Mouse (Mus musculus) lung, adult 18-20 months (tissue): ENCODE data around the gene Tbata.

Source experiments
- DNase-seq, 2 experiments: peaks; one replicate each; pipeline ENCODE4 v3.0.0; 2022; ENCODE audit warnings: mixed read lengths in 2 of 2

Tbata gene

DNA sequence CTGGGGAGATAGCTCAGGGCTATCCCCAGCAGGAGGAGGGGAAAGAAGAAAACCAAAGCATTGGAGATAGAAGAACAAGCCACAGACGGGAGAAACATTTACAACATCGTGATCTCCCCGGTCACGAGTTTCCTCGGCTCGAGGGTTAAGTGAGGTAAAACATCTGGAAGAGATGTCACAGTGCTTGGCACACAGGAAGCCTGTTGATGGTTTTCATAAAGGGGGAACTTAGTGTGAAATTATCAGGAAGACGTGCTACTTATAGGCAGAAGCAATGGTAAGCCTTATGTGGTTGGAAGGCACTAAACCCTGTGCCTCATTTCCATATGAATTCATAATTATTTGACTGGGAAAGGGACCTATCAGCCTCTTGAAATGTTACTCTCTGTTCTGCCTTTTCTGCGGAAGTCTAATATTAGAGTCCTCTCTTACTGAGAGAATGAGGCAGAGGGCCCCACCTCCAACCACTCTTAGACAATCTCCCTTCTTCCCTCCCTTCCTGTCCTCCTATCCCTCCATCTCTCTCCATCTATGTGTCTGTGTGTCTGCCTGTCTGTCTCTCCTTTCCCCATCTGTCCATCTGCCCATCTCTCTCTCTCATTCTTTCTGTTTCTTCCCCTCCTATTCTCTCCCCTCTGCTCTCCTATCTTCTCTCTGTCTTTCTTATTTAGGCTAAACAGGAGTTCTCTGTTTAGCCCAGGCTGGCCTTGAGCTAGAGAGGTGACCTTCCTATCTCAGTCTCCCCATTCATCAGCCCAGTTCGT, 4.2 kb upstream of the Tbata start:
- peak in 1 of 2 experiments; percentile 14 for DNase-seq

DNA sequence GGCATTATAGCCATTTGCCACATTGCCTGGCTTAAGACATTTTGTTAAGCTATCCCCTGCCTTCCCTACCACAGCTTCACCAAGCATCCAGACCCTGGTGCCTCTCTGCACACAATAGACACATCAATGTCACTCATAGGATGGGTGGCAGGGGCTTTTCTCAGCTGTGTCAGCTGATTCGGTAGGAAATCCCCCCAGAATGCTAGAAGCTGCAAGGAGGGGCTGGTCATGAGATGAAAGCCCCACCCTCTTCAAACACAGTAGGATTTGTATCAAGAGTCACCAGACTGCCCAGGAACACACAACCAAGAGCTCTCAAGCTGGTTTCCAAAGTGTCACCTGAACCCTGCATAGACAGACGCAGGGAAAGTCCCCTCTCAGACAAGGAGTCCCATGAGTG, 3.4 kb upstream of the Tbata start:
- peak in 1 of 2 experiments; percentile 4 for DNase-seq

DNA sequence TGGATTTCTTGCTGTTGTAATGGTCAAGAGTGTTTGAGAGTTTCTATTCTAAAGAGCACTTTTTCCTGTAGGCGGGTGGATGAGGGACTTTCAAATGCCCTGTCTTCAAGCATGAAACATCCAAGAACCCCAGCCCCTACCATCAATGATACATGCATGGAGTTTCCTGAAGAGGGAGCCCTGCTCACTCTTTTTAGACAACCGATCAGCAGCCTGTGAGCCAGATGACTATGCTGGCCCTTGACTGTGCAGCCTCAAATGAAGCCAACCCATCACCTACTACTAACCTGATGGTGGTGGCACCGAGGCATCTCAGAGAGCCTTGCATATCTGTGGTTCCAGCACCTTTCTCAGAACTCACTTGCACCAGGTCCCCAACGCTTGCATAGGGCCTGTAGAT, 742 bp downstream of the Tbata start:
- DNase-seq = no peak

DNA sequence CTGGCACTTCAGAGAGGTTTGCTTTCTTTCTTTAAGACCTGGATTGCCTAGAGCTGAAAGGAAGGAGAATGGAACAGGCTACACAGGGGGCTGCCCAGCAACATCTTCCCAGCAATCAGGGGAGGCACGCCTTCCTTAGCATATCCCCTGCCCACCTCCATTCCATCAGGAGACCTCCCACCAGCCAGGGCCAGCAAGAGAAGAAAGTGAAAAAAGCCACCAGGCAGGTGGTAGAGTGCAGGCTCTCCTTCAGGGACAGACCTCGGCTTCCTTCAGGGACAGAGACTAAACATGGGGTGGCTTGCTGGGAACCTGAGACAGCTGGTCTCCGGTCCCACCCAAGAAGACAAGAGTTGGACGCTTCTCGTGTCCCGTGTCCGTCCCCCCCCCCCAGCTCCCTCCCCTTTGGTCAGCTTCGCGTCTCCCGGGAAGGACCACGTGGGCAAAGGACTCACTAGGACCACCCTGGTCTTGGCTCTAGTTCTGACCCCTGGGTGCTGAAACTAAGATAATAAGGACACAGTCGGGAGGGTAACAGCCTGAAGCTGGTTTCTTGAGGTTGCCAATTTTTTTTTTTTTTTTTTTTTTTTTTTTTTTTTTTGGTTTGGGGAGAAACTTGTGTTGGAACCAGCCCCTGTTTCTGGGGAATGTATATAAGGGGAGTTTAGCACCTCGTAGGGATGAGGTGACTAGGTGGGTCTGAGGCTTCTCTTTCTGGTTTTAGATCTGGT, 3.1 kb downstream of the Tbata start:
- DNase-seq = no peak

DNA sequence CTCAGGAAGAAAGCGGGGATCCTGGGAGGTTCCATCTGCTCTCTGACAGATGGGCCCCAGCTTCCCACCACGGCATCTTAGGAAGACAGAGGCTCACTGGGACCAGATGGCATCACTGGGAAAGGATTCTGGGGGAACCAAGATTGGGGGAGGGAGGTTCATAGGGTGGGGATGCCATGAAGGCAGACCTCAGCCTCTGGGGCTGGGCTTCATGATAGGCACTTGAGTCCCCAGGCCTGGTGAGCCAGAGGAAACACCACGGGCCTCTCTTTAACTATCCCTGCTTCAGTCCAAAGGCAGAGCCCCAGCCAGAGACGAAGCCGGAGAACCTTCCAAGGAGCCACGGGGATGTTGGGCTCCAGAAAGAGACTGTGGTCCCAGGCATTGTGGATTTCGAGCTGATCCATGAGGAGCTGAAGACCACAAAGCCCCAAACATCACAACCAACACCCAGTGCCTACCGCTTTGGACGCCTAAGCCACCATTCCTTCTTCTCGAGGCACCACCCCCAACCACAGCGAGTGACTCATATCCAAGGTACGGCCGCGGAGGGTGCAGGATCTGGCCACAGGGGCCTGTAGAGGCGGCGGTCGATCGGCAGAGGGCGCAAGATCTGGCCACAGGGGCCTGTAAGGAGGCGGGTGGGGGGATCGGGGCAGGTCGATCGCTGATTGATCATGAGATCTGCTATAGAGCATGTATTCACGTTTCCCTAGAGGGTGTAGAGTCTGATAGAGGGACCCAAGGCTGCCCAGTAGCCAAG, 3.9 kb downstream of the Tbata start:
- no peak for DNase-seq

DNA sequence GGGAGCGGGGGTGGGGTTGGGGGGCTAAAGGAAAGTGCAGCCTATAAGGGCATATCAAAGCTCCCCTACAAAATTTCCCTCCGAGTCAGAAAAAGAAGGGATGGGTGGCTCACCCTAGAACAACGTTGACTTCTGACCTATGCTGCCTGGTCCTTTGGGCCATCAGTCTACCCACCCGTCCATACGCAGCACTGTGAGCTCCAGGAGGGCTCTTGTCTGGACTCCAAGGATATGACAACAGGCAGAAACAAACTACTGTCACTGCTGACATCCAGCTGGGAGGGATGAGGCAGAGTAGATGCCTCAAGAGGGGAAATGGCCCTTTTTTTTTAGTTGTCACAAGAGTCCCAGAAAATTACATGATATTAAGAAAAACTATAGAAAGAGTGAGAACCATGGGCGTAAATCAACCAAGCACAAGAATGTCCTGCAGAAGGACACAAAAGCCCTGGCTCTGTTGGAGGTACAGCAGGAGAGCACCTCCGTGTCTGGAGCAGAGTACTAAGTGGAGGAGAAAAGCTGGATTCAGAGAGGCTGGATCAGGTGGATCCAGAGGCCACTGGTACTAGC, 4.6 kb downstream of the Tbata start:
- no peak for DNase-seq

DNA sequence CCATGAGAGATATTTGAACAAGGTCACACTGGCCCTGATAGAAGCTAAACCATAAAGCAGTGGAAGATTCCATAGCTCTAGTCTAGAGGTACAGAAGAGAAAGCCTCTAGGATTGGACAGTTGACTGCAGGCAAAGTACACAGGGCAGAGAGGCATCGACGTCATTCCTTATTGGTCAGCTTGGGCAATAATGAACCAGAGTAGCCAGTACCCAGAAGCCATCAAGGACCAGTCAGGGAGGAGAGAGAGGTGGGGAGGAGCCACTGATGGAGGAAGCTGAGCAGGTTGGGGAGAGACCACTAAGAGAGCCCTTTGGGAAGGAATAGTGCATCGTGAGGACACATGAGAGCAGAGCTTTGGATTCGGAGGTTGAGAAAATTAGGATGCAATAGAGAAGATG, 6.0 kb downstream of the Tbata start:
- no peak for DNase-seq

DNA sequence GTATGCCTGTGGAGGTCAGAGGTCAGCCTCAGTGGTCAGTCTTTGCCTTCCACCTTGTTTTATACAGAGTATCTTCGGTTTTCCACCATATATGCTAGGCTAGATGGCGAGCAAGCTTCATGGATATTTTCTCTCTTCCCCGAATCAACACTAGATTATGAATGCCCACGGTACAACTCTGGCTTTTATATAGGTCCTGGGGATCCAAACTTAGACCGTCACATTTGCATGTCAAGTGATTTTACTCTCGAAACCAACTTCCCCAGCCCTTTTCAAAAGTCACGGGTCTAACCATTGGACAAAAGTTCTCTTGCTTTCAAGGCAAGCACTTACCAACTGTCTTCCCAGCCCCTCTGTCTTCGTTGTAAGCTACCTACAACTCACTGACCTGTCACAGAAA, 6.9 kb downstream of the Tbata start:
- DNase-seq = no peak

DNA sequence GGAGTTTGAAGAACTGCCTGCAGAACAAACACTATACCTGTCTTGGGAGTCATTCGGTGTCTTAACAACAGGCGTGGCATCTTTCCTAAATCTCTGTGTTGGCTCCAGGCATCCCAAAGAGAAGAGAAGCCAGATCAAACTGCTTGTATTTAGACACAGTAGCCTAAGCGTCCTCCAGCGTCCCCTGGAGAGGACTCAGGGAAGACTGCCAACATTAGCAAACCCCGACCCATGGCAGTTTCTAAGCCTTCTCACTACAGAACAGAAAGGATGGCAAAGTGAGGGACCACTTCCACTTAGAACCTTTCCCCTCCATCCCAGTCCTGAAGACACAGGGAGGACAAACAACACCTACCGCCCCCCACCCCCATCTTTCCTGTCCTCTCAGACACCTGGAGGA, 8.2 kb downstream of the Tbata start:
- DNase-seq = no peak

DNA sequence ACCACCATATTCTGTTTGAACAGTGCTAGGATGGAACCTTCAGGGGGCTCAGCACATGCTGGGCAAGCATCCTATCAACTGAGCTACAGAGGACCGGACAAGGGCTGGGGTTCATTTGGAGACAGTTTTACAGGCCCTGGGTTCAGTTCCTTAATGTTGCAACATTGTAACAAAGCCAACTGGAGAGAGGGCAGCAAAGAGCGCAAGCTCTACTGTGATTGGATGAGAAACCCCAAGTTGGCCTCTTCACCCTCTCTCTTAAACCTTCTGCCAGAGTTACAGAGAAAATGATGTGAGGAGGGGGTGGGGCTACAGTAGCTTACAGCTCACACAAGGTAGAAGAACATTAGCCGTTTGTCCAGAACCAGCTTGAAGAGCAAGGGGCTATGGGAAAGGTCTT, 15.2 kb downstream of the Tbata start:
- DNase-seq = no peak

DNA sequence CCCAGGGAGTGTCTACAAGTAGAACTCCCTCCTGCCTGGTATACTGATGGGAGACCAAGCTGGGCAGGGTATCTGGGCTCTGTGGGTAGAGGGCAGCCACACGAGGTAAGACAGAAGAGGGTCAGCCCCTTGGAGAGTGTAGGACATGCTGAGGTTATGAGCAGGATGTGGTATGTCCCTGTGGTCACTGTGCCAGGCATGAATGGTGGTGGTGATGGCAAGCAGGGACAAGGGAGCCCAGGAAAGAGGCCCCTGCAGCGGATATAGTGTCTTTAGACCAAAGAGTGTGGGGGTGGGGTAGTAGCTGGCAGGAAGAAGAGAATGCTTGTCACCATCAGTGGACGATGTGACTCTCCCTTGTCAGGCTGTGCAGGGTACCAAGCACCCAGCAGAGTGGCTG, 16.3 kb downstream of the Tbata start:
- DNase-seq = no peak

DNA sequence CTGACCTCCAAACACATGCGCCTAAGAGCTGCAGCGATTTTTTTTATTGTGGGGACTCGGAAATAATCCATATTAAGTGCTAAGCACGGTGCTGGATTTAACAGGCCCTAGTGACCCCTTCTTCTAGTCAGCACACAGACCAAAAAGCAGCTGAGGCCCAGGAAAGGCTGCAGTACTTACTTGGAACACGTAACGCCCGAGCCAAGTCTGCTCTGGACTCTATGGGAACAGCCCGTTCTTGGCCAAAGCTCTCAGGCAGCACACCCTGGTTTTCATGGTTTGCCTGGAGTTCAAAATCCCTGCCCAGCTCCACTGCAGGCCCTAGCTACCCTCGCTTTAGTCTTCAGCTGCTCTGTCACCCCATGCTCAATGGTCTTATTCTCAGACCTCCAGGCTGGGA, 22.9 kb downstream of the Tbata start:
- DNase-seq = no peak

DNA sequence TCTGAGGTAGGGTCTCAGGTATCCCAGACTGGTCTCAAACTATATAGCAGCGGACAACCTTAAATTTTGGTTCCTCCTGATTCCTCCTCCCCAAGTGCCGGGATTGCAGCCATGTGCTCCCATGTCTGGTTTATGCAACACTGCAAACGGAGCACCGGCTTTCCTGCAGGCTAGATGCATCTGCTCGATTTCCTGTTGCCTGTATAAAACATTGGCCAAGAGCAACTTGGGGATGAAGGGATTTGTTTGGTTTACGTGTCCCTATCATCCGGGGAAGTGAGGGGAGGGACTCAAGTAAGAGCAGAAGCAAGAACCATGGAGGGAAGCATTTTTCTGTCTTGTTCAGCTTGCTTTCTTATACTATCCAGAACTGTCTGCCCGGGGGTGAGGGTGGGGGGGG, 23.5 kb downstream of the Tbata start:
- DNase-seq = no peak

DNA sequence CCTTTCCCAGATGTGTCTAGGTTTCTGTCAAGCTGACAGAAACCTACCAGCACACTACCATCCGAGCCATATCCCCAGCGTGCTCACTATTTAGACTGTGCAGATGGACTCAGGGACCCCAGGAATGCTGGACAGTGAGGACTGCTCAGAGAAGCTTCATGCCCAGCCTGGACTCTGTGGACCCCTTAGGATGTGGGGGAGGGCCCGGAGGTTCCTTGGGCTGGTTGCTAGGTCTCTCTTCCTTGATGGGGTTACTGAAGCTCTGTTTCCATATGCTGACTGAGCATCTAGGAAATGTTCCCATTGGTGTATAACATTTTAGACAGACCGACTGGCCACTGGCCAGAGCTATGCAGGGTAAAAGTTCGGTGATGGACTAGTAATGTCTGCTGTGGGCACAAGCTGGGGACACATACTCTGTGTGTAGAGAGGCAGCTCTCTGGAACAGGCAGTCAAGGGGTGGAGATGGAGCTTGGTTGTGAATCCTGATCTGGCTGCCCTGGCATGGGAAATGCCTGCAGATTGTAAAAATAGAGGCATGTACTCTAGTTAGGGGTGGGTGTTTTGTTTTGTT, 24.1 kb downstream of the Tbata start:
- DNase-seq = no peak

DNA sequence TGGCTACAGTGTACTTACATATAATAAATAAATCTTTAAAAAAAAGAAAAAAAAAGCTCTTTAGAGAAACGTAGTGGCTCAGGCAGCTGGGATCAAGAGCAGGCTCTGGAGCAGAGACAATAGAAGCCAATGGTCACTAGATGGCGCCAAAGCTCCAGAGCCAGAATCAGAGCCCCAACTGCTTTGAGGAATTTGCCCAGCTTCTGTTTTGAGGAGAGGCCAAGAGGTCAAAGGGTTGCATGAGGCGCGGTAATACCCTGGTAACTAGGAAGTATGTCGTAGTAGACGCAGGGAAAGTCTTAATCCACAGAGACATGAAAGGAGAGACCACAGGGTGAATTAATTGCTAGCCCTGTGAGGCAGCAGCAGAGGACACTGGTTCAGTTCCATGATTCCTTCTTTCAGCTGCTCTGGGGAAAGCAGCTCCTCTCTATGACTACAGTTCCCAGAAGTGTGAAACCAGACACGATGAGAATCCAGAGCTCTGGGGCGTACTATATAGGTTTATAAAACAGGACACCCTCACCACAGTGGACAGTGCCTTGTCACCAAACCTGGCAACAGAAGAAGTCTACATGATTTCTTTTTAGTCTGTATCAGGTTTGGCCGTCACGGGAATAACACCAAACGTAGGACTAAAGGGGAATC, 27.9 kb downstream of the Tbata start:
- peak; percentile 69 to 74 for DNase-seq

DNA sequence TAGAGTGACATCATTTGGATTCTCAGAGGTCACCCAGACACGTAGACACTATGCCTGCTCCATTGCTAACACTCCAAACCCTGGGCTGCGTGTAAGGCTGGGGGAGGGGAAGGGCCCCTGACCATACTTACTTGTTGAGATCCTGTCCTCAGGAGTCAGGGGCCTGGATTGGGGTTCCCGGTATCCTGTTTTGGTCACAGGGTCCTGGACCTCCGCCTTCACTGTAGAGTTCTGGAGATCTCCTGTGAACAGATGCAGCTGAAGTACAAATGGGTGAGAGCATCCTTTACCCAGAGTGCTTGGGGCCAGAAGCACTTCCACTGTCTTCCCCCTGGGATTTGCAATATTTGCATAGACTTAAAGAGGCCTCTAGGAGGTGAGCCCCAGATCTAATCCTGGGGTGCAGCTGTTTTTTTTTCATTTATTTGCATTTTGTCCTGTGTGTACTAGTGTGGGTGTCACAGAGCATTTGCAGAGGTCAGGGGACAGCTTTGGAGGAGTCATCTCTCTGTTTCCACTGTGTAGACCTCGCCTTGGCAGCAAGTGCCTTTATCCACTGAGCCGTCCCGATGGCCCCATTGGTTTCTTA, 28.6 kb downstream of the Tbata start:
- no peak for DNase-seq

DNA sequence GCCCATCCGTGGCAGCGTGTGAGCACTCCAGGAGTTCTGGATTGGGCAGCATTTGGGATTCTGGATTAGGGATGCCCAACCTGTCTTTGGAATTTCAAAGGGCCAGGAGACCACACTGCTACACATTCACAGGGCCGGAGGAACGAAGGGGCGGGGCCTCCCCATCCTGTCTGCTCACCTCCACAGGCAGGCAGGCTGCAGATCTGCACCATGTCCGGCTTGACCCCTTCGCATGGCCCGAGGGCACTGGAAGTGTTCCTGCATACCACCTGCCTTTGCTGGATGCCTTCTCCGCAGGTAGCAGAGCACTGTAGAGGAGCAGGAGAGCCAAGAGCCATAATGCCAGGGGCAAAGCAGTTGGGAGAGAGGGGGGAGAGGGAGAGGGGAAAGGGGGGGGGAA, 29.2 kb downstream of the Tbata start:
- no peak for DNase-seq

DNA sequence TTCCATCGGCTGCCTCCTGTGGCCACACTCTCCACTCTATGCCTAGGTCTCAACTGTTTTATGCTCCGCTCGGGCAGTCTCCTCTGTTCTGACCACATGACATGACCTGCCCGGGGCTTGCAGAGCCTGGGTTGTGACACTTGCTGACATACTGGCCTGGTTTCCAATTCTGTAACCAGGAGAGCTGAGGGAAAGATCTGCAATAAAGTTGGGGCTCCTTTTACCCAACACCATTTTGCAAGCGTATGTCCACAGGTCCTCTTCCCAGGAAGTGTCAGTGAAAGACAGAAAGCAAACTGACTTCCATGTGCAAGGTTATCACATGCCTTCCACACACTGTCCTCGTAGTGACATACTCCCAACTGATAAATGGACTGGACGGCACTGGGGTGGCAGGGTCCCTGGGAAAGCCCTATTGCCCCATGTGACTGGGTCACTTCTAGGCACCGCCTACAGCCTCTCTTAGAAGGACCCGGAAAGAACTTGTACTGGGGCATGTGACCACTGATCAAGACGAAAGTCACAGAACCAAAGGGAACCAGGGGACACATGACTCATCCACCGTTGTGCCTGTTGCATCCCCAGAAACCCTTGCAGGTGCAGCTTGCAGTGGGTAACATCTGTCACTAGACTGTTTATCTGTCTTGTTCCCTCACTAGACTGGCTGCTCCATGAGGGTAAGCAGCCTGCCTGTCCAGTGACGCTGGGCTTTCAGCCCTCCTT, 30.0 kb downstream of the Tbata start:
- DNase-seq = no peak

DNA sequence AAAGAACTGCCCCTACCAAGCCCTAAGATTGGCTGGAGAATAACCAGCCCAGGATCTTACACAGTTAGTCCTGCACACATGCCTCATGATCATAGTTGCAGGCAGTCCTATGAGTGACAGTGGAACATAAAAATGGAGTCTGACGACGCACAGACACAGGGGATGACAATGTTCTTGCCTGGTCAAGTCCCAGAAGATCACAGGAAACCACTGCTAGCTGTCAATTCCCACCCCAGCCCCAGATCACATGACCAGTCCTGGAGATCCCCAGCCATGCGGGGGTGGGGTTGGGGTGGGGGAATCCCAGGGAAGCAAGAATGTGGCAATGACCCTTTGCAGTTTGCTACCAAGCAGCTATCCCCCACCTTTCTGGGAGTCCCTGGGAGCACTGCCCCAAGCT, 32.2 kb downstream of the Tbata start:
- DNase-seq = no peak

DNA sequence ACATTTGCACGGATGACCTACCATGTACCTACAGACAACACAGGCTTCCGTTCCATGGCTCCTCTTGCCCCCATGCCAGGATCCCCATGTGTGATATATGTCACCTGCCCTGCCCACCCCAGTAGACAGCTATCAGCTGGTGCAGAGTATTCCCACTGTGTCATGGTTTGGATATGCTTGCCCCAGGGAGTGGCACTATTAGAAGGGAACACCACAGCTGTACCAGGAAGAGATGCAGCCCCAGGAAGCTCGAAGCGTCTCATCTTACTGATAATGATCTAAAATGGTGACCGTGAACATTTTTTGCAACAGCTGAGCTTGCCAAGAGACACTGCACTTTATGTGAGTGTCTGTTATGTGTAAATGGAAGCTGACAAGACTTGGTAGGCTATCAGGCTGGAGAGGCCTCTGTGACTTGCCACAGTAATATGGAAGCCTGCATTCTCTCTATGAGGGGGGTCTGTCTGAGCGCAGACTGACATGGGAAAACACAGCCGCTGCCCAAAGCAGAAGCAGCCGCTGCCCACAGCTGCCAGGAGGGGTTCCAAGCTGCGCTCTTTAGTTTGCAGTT, 36.4 kb downstream of the Tbata start:
- no peak for DNase-seq

DNA sequence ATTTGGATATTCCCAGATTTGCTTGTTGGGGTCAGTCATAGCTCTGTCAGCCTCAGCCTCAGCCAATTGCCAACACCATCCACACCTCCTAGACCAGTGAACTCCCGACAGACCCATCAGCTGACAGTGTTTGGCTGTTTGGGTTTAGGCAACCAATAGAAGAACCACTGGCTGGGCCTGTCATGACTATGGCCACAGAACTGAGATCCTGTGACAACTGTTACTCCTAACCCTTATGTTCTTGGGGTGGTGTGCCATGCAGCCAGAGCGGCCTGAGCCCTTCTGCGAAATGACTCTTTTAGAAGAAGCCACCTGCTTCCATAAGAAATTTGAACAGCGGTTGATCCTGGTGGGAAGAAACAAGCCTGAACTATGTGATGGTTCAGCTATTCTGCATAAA, 39.4 kb downstream of the Tbata start:
- DNase-seq = no peak
